Mouse (Mus musculus) myocyte (in vitro differentiated cells): Measurements from ENCODE around the gene Fth1.

Experiments
- E2F4 ChIP-seq: IDR thresholded peaks from one replicate; pipeline ENCODE4 v1.6.1; 2011; ENCODE audit warnings: mild to moderate bottlenecking, control low read depth, moderate library complexity; ENCODE audit not compliant: insufficient read depth
- POLR2A ChIP-seq: IDR thresholded peaks from one replicate; pipeline ENCODE4 v1.6.1; 2011; ENCODE audit warnings: low read depth, mild to moderate bottlenecking, control low read depth, moderate library complexity; ENCODE audit not compliant: insufficient read length
- POLR2AphosphoS2 ChIP-seq: IDR thresholded peaks from one replicate; pipeline ENCODE4 v1.6.1; 2011; ENCODE audit warnings: low read depth, control low read depth; ENCODE audit not compliant: insufficient read length
- REST ChIP-seq: IDR thresholded peaks from one replicate; pipeline ENCODE4 v1.6.1; 2011; ENCODE audit warnings: mild to moderate bottlenecking, control low read depth, moderate library complexity; ENCODE audit not compliant: insufficient read depth, insufficient read length
- TCF12 ChIP-seq: IDR thresholded peaks from one replicate; pipeline ENCODE4 v1.6.1; 2011; ENCODE audit warnings: mild to moderate bottlenecking, control low read depth; ENCODE audit not compliant: poor library complexity, insufficient read depth, severe bottlenecking
- TCF3 ChIP-seq: IDR thresholded peaks from one replicate; pipeline ENCODE4 v1.6.1; 2011; ENCODE audit warnings: low read depth, control low read depth; ENCODE audit not compliant: insufficient read length
- USF1 ChIP-seq: IDR thresholded peaks from one replicate; pipeline ENCODE4 v1.6.1; 2011; ENCODE audit warnings: low read depth, mild to moderate bottlenecking, control low read depth, moderate library complexity

DNA sequence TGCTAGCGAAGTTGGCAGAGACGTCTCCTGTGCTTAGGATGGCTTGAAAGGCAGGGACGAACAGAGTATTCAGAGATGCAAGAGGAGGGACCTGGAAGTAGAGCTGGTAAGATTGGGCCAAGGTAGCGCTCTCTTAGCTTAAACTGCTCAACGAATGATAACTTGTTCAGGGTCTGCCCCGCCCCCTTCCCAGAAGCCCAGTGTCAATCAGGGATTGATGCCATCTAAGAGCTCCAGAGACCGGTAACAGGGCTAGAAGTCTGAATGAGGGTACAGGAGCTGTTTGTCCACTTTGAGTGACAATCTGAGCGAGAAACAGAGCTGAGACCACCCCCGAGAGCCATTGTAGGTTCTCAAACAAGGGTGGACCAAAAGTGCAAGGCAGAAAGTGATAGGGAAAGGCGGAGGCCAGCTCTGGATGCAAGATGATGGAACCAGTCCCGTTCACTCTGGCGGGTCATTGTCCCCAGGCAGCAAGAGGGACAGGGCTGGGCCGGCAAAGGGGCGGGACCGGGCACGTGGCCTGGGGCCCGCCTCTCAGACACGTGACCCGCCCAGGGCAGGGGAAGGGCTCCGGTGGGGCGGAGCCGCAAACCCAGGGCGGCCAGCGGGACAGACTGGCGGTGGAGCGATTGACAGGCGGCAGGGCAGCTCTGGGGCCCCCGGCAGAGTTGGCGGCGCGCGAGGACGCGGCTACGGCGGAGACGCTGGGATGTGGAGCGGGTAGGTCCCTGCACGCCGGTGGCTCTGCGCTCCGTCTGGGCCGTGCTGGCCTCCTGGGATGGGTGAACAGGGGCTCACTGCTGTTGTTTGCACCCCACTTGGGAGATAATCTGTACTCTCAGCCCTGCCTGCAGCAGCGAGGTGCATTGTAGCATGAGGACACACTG lies 37.5 kb downstream of the Fth1 start:
- TF ChIP-seq POLR2A (peak; percentile 71), E2F4 (no peak), TCF12 (no peak), TCF3 (no peak), USF1 (peak; percentile 92), REST (no peak), POLR2AphosphoS2 (peak; percentile 66)
